Mouse (Mus musculus) forebrain, embryonic 12.5 days (tissue): ENCODE measurements around the gene Agap1. TPM values are rescaled to one million over a fixed set of nuclear protein-coding genes. Genes with fewer than 3 reads are reported as not detected.

Experiments used
- ATAC-seq: fragments of 200-750 bp; cut with Nextera tagmentation; 2 replicates; pipeline ENCODE4 v1.8.0; 2017; ENCODE audit warnings: moderate TSS enrichment; ENCODE audit not compliant: low FRiP score
- H3K27ac ChIP-seq: fragments of 300-500 bp; sonication (generic); 2 replicates; pipeline ENCODE4 v1.5.1; 2016; ENCODE audit warnings: mild to moderate bottlenecking
- H3K27me3 ChIP-seq: fragments of 300-500 bp; sonication (generic); 2 replicates; pipeline ENCODE4 v1.6.1; 2016; ENCODE audit warnings: mild to moderate bottlenecking
- H3K36me3 ChIP-seq: fragments of 300-500 bp; sonication (generic); replicated peaks from 2 replicates; pipeline ENCODE4 v1.6.1; 2016; ENCODE audit warnings: mild to moderate bottlenecking
- H3K4me1 ChIP-seq: fragments of 300-500 bp; sonication (generic); 2 replicates; pipeline ENCODE4 v1.6.1; 2016
- H3K4me2 ChIP-seq: fragments of 300-500 bp; sonication (generic); 2 replicates; pipeline ENCODE4 v1.6.1; 2016; ENCODE audit warnings: mild to moderate bottlenecking, moderate library complexity
- H3K4me3 ChIP-seq: fragments of 300-500 bp; sonication (generic); replicated peaks from 2 replicates; pipeline ENCODE4 v1.5.1; 2016; ENCODE audit warnings: mild to moderate bottlenecking
- H3K9ac ChIP-seq: fragments of 300-500 bp; sonication (generic); 2 replicates; pipeline ENCODE4 v1.6.1; 2016; ENCODE audit warnings: mild to moderate bottlenecking
- H3K9me3 ChIP-seq: fragments of 300-500 bp; sonication (generic); 2 replicates; pipeline ENCODE4 v1.6.1; 2016
- WGBS: fragments of 180-500 bp; shearing (Covaris S2); methylation state at CpG from one replicate; pipeline ENCODE4 v1.1.7; 2016; 5-methylcytosine and 5-hydroxymethylcytosine counted together
- polyA plus RNA-seq: library from polyadenylated mRNA; unstranded; fragments of >200 nt; fragmentation: Nextera tagmentation; extraction: Ambion mirVana; gene quantifications from 2 replicates; pipeline ENCODE4 v1.2.1, GENCODE M21; 2016

Gene Agap1
- polyA plus RNA-seq, 1 experiment from 2014 or later = 49.9 TPM

DNA sequence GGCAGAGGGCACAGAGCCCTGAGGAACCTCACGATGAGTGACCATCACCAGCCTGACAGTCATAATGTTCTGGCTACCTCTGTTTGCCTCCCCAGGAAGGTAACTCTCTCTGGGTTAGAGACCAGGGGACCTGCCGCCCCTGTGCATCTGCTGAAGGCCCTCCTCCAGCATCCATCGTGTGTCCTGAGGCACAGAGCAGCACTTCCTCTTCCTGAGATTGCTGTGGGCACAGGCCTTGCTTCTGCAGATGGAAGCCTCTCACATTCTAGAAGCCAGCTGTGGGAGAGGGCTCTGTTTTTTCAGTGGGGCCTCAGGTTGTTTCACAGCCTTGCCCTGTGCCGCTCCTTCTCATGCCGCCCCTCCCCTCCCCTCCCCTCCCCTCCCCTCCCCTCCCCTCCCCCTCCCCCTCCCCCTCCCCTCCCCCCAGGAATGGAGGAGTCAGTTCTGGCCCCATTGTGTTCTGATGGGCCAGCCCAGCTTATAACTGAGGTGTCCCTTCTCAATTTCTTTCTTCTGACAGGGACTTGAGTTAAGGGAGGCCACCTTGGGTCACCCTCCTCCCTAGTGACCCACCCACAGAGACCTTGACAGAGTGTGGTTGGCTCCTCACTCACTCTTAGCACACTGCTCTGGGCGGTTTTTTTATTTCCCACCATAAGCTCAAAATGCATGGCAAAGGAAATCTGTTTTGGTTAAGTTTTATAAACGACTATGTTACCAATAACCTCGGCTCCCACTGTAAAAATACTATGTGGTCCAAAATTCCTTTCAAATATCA is 166.6 kb downstream of the Agap1 start:
- no peak overlapping the region for H3K4me3 ChIP-seq
- no peak for ATAC-seq
- H3K27ac ChIP-seq = no peak overlapping the region
- no peaks in the 10 kb centered on the region for H3K27me3 ChIP-seq
- WGBS = 76% methylated on average over 7 of the region's 8 CpGs
- no peak overlapping the region for H3K9ac ChIP-seq
- H3K9me3 ChIP-seq = no peaks in the 10 kb centered on the region
- no peaks in the 10 kb centered on the region; the same call in 1 of the 2 replicates for H3K36me3 ChIP-seq
- H3K4me2 ChIP-seq = no peak overlapping the region
- peaks cover 3% of the 10 kb centered on the region; the same call in 1 of the 2 replicates for H3K4me1 ChIP-seq

- WGBS = 89% methylated on average over 8 of the region's 8 CpGs
- H3K36me3 ChIP-seq = no peaks in the 10 kb centered on the region; the same call in 1 of the 2 replicates
- H3K9ac ChIP-seq = no peak overlapping the region
- H3K27ac ChIP-seq = no peak overlapping the region
- no peak for ATAC-seq
- no peak overlapping the region for H3K4me2 ChIP-seq
- H3K9me3 ChIP-seq = no peaks in the 10 kb centered on the region
- peaks cover 3% of the 10 kb centered on the region; the same call in 1 of the 2 replicates for H3K4me1 ChIP-seq
- H3K27me3 ChIP-seq = no peaks in the 10 kb centered on the region
- no peak overlapping the region for H3K4me3 ChIP-seq
These were observed 167.3 kb downstream of the Agap1 start for GRCm38 (mm10) chr1:89621952-89622351.

GRCm38 (mm10) chr1:89622801-89623200 is 168.2 kb downstream of the Agap1 start:
- no peaks in the 10 kb centered on the region for H3K27me3 ChIP-seq
- H3K9me3 ChIP-seq = no peaks in the 10 kb centered on the region
- no peak overlapping the region for H3K4me3 ChIP-seq
- H3K36me3 ChIP-seq = no peaks in the 10 kb centered on the region; the same call in 1 of the 2 replicates
- H3K9ac ChIP-seq = no peak overlapping the region
- ATAC-seq = no peak
- H3K4me1 ChIP-seq = peaks cover 7% of the 10 kb centered on the region; the same call in 1 of the 2 replicates
- WGBS = 89% methylated on average over 7 of the region's 7 CpGs
- H3K4me2 ChIP-seq = no peak overlapping the region
- no peak overlapping the region for H3K27ac ChIP-seq

DNA sequence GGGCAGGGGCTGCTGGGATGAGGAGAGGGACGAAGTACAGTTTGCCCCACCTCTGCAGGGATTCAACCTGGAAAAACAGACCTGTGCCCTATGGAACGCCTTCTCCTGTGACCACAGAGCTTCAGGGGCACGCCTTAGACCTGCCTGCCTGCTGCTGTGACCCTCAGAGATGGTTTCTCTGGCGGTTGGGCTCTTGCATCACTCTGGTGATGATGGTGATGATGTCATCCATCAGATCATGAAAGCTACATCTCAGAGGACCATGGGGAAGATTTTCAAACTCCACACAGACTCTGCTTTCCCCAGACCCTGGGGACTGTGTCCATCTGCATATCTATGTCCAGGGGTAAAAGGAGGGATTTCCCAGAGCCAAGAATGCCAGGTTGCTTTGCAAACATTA is 170.7 kb downstream of the Agap1 start:
- Histone ChIP-seq H3K4me2 (no peak overlapping the region), H3K27ac (no peak overlapping the region), H3K4me1 (peaks cover 7% of the 10 kb centered on the region; the same call in 1 of the 2 replicates), H3K9ac (no peak overlapping the region), H3K27me3 (no peaks in the 10 kb centered on the region), H3K9me3 (no peaks in the 10 kb centered on the region), H3K4me3 (no peak overlapping the region), H3K36me3 (peaks cover 7% of the 10 kb centered on the region)
- 89% methylated on average over 4 of the region's 4 CpGs for WGBS
- ATAC-seq = no peak

DNA sequence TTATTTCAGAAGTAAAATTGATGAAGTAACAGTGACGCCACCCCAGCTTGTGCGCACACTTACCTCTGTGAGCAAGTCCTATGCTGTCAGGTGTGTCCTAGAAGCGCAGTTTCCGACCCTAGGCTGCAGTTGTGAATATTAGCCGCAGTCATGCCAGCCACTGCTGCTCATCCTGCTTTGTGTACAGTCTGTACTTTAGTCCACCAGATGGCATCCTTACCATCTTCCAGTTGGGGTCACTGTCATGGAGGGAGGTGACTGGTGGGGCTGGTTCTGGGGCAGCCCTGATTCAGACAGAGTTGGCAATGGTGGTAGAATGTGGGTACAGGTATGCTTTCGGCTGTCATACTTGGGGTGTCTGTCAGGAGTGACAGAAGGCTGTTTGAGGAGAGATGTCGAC is 171.4 kb downstream of the Agap1 start:
- WGBS = 90% methylated on average over 7 of the region's 7 CpGs
- Histone ChIP-seq H3K36me3 (peaks cover 10% of the 10 kb centered on the region), H3K27me3 (no peaks in the 10 kb centered on the region), H3K4me2 (no peak overlapping the region), H3K4me3 (no peak overlapping the region), H3K4me1 (peaks cover 4% of the 10 kb centered on the region; the same call in 1 of the 2 replicates), H3K27ac (no peak overlapping the region), H3K9me3 (no peaks in the 10 kb centered on the region), H3K9ac (no peak overlapping the region)
- ATAC-seq = no peak

DNA sequence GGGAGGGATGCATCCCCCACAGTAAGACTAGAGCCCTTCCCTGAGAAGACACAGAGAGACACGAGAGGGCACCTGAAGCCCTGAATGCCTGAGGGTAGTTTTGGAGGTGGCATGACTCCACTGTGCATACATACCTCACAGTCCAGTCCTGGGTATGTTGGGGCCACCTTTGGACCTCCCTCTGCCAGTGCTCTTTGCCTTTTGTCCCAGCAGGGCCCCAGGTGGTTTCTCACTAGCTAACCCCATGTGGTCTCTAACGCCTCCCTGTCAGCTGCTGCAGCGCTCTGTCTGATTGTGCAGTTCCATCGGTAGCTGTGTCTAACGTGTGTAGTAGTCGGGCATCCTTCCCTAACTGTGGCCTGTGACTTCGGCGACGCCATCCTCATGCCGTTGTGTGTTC is 172.3 kb downstream of the Agap1 start:
- WGBS = 70% methylated on average over 10 of the region's 10 CpGs
- Histone ChIP-seq H3K4me2 (no peak overlapping the region), H3K27me3 (no peaks in the 10 kb centered on the region), H3K4me3 (no peak overlapping the region), H3K9me3 (no peaks in the 10 kb centered on the region), H3K9ac (no peak overlapping the region), H3K4me1 (peaks cover 4% of the 10 kb centered on the region; the same call in 1 of the 2 replicates), H3K27ac (no peak overlapping the region), H3K36me3 (peaks cover 10% of the 10 kb centered on the region)
- no peak for ATAC-seq

DNA sequence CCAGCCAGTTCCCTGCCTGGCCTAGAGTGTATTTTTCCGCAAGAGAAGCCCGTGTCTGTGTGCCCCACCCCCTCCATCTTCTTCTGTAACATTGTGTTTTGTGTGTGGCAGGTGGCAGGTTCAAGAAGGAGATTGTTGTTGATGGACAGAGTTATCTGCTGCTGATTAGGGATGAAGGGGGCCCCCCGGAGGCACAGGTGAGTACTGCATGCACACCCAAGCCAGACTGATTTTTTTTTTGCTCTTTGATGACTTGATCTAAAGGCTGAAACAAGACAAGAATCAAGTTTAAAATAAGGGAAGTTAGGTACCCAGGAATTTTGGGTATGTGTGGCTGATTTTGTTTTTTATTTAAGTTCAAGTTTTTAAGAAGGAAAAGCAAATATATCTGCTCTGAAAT is 173.0 kb downstream of the Agap1 start:
- H3K9me3 ChIP-seq = no peaks in the 10 kb centered on the region
- no peak overlapping the region for H3K4me3 ChIP-seq
- no peak overlapping the region for H3K9ac ChIP-seq
- H3K36me3 ChIP-seq = peaks cover 10% of the 10 kb centered on the region
- no peak for ATAC-seq
- 57% methylated on average over 3 of the region's 3 CpGs for WGBS
- H3K4me2 ChIP-seq = no peak overlapping the region
- H3K4me1 ChIP-seq = peaks cover 4% of the 10 kb centered on the region; the same call in 1 of the 2 replicates
- H3K27me3 ChIP-seq = no peaks in the 10 kb centered on the region
- H3K27ac ChIP-seq = no peak overlapping the region

GRCm38 (mm10) chr1:89630836-89631235 is 176.2 kb downstream of the Agap1 start:
- Histone ChIP-seq H3K9me3 (no peaks in the 10 kb centered on the region), H3K27ac (no peak overlapping the region), H3K4me2 (no peak overlapping the region), H3K36me3 (peaks cover 32% of the 10 kb centered on the region), H3K4me1 (peaks cover 4% of the 10 kb centered on the region; the same call in 1 of the 2 replicates), H3K4me3 (no peak overlapping the region), H3K27me3 (no peaks in the 10 kb centered on the region), H3K9ac (no peak overlapping the region)
- WGBS = 93% methylated on average over 4 of the region's 4 CpGs
- ATAC-seq = no peak

GRCm38 (mm10) chr1:89631747-89632146 is 177.1 kb downstream of the Agap1 start:
- WGBS = 22% methylated on average over 1 of the region's 1 CpGs
- Histone ChIP-seq H3K4me3 (no peak overlapping the region), H3K4me1 (peaks cover 4% of the 10 kb centered on the region; the same call in 1 of the 2 replicates), H3K9ac (no peak overlapping the region), H3K9me3 (no peaks in the 10 kb centered on the region), H3K27me3 (no peaks in the 10 kb centered on the region), H3K36me3 (peaks cover 40% of the 10 kb centered on the region), H3K27ac (no peak overlapping the region), H3K4me2 (no peak overlapping the region)
- no peak for ATAC-seq

DNA sequence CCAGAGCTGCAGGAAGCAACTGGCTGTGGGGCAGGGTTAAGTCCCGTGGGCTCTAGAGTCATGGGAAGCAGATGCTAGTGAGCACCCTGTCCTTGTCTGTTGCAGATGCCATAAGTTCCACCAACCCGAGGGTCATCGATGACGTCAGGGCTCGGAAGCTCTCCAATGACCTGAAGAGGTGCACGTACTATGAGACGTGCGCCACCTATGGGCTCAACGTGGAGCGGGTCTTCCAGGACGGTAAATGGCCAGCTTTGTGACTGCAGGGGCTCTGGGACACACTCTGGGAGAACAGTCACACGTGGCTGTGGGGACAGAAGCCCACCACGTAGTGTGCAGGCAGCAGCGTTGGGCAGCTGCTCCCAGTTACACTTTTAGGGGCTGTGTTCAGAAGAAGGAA is 179.4 kb downstream of the Agap1 start:
- Histone ChIP-seq H3K27me3 (no peaks in the 10 kb centered on the region), H3K4me2 (no peak overlapping the region), H3K9ac (no peak overlapping the region), H3K9me3 (no peaks in the 10 kb centered on the region), H3K4me1 (no peaks in the 10 kb centered on the region), H3K36me3 (peaks cover 57% of the 10 kb centered on the region), H3K4me3 (no peak overlapping the region), H3K27ac (no peak overlapping the region)
- no peak for ATAC-seq
- WGBS = 73% methylated on average over 14 of the region's 14 CpGs

DNA sequence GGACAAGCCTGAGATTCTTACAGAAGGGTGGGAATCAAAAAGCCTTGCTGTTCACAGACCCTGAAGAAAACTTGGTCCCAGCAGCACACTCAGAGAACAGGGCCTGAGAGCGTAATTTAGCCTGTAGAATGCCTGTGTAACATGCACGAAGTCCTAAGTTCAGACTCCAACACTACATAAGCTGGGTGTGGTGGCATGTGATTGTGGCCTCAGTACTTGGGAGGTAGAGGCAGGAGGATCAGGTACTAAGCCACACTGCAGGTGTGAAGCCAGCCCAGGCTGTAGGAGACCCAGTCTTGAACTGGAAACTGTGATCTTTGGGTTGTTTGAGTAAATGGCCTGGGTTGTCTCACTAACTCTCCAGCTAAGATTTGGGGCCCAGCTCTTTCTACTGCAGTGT is 180.5 kb downstream of the Agap1 start:
- H3K9me3 ChIP-seq = no peaks in the 10 kb centered on the region
- ATAC-seq = no peak
- no peaks in the 10 kb centered on the region for H3K27me3 ChIP-seq
- no peak overlapping the region for H3K27ac ChIP-seq
- H3K36me3 ChIP-seq = peaks cover 55% of the 10 kb centered on the region
- no peak overlapping the region for H3K9ac ChIP-seq
- 93% methylated on average over 2 of the region's 2 CpGs for WGBS
- H3K4me3 ChIP-seq = no peak overlapping the region
- H3K4me1 ChIP-seq = no peaks in the 10 kb centered on the region
- no peak overlapping the region for H3K4me2 ChIP-seq

- no peak overlapping the region for H3K4me2 ChIP-seq
- peaks cover 50% of the 10 kb centered on the region for H3K36me3 ChIP-seq
- no peak overlapping the region for H3K4me3 ChIP-seq
- no peaks in the 10 kb centered on the region for H3K9me3 ChIP-seq
- no peak overlapping the region for H3K9ac ChIP-seq
- no peak overlapping the region for H3K27ac ChIP-seq
- peaks cover 3% of the 10 kb centered on the region; the same call in 1 of the 2 replicates for H3K4me1 ChIP-seq
- WGBS = 96% methylated on average over 4 of the region's 4 CpGs
- no peaks in the 10 kb centered on the region for H3K27me3 ChIP-seq
- ATAC-seq = no peak
These were observed 183.1 kb downstream of the Agap1 start for GRCm38 (mm10) chr1:89637670-89638069.
